Mouse (Mus musculus) kidney, adult 18-20 months (tissue): Measurements from ENCODE around the gene Gdap1l1.
"Not testable (repeated sequence)": the region's sequence is repeated elsewhere in the genome, so short reads cannot be mapped to it uniquely, and the experiment has no call there.

ENCODE experiments used
- DNase-seq: peaks from one replicate; pipeline ENCODE4 v3.0.0; 2021

Gdap1l1 gene

GRCm38 (mm10) chr2:163438246-163438618 lies at the start of gene Gdap1l1:
Gdap1l1 (plus strand) TSS chr2:163438476.
- no peak for DNase-seq

GRCm38 (mm10) chr2:163392436-163392835 lies 45.8 kb upstream of the Gdap1l1 start:
- no peak for DNase-seq

- no peak for DNase-seq
Observed at GRCm38 (mm10) chr2:163393241-163393640, 45.0 kb upstream of the Gdap1l1 start.

GRCm38 (mm10) chr2:163393976-163394375 lies 44.3 kb upstream of the Gdap1l1 start:
- no peak for DNase-seq

DNA sequence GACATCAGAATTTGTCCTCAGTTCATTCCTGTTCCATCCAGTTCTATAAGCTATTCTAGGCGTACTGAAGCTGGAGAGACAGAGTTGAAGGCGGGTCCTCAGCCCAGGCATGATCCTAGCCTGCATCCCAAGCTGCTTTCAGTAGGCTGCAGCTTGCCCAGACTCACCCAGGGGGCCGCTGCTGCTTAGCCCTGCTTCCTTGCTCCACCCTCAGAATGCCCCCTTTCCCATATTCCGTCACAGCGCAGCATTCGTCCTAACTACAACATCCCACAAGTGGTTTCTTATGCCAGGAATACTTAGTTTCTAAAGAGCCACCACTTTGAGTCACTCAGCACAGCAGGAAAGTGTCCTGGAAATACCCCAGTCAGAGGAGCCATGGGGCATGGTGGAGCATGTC lies 43.3 kb upstream of the Gdap1l1 start:
- DNase-seq = no peak

DNA sequence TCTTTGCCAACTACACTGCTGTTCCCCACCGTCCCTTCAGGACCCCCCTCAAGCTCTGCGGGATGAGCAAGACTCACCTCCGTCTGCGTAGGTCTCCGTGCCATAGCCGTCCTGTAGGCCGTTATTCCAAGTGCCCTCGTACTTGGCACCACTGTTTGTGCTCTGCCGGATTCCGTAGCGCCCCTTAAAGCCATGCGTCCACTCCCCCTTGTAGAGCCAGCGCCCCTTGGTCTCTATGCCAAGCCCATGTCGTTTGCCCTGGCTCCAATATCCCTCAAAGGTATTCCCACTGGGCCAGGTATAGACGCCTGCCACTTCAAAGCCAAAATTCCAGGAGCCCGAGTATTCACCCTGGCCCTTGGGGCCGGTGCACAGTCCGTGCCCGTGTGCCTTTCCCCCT lies 41.2 kb upstream of the Gdap1l1 start:
- no peak for DNase-seq

DNA sequence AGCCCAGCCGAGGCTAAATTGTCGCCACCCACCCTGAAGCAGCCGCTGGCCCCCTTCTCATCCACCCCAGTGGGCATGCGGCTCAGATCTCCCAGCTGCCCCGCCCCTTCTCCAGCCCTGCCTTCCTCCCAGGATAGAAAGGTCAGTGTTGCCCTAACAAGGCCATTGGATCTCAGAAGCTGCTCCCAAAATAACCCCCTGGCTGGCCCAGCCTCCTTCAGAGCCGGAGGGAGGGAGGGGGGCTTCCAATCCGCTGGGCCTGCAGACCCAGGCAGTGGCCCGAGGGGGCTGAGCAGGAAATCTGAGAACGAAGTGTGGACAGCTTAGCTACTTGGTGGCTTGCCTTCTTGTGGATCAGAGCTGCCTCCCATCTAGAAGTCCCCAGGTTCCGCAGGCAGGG lies 40.4 kb upstream of the Gdap1l1 start, which contains the start of gene Jph2:
Gene Jph2, minus strand, starts transcription at position 89 of the 400 bp plus-strand sequence.
- DNase-seq = no peak

DNA sequence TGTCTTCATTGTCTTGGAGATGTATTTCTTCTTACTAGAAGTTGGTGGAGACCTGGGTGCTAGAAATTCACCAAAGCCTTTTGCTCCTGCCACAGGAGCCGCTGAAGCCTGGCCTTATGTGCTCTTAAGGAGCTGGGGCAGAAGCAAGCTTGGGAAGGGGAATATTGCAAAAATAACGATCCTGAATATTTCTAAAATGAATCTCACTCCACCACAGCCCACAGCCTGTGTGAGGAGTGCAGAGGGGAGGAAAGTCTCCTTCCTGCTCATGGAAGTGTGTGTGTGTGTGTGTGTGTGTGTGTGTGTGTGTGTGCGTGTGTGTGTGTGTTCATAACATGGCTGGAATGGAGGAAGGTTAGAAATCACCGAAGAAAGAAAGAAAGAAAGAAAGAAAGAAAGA lies 39.5 kb upstream of the Gdap1l1 start:
- DNase-seq = no peak

DNA sequence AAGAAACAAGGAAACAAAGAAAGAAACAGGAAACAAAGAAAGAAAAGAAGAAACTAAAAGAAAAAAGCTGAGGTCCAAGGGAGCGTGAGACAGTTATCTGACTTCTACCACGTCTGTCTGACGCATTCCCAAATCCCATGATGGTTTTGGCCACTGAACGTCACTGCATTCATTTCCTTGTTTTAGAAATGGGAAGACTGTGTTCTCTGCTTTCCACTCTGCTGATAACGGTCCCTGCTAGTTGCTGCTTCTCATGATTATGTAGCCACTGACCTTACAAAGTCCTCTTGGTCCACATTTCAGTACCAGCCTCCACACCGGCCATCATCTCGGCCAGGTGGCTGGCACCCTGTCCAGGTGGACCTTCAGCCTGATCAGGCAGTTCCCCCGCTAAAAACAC lies 39.1 kb upstream of the Gdap1l1 start:
- DNase-seq = no peak

- peak; percentile 82 for DNase-seq
Observed at GRCm38 (mm10) chr2:163401221-163401620, 37.1 kb upstream of the Gdap1l1 start.

- DNase-seq = no peak
Observed at GRCm38 (mm10) chr2:163404037-163404815, 34.0 kb upstream of the Gdap1l1 start.

DNA sequence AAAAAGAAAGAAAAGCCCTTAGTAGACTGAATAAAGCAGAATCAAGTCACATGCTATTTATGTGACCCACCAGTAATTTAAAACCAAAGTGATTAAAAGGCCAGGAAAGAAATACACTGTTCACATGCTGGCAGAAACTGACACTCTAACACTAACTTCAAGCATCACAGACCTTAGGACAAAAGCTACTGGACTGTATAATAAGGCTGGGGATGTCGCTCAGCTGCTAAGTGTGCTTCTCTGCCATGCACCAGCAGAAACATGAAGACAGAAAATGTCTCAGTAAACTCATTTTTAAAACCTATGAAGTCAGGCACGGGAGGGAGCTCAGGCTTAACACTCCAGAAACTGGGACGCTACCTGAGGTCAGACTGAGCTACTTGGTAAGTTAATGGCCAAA lies 28.1 kb upstream of the Gdap1l1 start:
- no peak for DNase-seq

GRCm38 (mm10) chr2:163411344-163411743 lies 26.9 kb upstream of the Gdap1l1 start:
- DNase-seq = not testable (repeated sequence)

DNA sequence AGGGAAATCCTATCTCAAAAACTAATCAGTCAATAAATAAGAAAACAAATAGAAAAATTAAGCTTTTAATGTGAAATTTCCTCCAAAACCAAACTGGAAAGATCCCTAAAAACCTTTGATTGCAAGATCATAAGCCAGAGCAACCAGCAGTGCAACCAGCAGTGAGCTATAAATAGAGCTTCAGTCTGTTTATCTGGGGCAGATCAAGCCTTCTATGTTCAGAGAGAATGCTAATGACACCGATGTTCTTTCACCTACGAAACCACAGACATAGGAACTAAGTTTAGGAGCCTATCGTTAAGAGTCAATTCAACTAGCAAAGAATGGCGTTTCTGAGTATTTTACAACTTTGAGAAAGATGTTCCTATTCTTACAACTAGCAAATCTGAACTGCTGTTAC lies 26.4 kb upstream of the Gdap1l1 start:
- no peak for DNase-seq

- no peak for DNase-seq
Observed at GRCm38 (mm10) chr2:163412419-163412818, 25.9 kb upstream of the Gdap1l1 start.

- DNase-seq = no peak
Observed at GRCm38 (mm10) chr2:163412846-163413590, 25.3 kb upstream of the Gdap1l1 start.

DNA sequence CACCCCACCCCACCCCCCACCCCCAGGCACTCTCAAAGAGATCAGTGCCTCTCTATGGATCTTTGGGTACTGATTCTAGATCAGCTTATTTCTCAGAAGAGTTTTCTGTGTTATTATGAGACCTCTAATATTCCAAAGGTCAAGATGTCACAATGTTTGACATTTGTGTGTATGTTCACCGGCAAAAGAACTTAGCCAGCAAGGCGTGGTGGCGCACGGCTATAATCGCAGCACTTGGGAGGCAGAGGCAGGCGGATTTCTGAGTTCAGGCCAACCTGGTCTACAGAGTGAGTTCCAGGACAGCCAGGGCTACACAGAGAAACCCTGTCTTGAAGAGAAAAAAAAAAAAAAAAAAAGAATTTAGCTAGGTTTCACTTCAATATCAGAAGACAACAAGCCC lies 21.2 kb upstream of the Gdap1l1 start:
- no peak for DNase-seq

- no peak for DNase-seq
Observed at GRCm38 (mm10) chr2:163417830-163418229, 20.4 kb upstream of the Gdap1l1 start.

- no peak for DNase-seq
Observed at GRCm38 (mm10) chr2:163418841-163419345, 19.4 kb upstream of the Gdap1l1 start.

DNA sequence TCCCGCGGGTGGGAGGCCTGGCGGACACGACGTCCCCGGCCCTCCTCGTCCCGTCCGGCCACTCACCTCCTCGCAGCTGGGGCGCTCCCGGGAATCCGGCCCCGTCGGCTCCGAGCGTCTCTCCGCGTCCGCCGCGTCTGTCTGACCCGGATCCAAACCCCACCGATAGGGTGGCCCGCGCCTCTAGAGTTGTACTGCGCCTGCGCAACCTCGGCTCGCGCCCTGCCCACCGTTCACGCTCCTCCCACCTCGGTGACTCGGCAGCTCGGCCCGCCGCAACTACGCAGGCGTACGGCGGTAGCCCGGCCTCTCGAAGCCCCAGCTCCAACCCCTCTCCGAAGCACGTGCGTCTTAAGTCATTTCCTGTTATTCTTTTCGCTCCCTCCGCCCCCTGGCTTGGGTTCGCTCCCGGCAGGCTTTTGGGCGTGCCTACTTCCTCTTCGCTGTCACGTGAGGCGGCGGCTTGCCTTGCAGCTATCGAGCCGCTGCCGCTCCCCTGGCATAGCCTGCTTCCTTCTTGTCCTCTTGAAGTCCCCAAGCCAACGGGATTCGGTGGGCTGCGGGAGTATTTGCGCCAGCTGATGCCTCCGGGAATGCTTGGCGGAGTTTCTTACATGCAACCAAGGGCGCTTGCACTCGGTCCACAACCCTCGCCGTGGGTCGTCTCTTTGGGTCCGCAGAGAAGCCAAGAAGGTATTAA lies 18.8 kb upstream of the Gdap1l1 start:
- DNase-seq = peak; percentile 99

DNA sequence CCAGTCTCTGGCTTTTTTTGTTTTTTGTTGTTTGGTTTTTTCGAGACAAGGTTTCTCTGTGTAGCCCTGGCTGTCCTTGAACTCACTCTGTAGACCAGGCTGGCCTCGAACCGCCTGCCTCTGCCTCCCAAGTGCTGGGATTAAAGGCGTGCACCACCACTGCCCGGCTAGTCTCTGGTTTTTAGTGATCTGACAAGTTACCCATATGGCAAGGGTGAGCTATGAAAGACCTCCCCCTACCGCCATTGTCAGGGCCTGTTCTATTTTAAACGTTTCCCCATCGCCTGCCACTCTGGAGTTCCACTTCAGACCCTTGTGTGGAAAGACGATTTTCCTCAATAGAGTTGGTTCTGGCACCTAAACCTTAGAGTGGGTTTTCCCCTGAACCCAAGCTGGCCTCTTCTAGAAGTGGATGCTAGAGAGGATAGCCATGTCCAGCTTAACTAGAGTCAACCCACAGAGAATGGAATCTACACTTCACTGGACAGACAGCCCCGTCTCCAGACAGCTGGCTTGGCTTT lies 17.9 kb upstream of the Gdap1l1 start:
- DNase-seq = no peak

DNA sequence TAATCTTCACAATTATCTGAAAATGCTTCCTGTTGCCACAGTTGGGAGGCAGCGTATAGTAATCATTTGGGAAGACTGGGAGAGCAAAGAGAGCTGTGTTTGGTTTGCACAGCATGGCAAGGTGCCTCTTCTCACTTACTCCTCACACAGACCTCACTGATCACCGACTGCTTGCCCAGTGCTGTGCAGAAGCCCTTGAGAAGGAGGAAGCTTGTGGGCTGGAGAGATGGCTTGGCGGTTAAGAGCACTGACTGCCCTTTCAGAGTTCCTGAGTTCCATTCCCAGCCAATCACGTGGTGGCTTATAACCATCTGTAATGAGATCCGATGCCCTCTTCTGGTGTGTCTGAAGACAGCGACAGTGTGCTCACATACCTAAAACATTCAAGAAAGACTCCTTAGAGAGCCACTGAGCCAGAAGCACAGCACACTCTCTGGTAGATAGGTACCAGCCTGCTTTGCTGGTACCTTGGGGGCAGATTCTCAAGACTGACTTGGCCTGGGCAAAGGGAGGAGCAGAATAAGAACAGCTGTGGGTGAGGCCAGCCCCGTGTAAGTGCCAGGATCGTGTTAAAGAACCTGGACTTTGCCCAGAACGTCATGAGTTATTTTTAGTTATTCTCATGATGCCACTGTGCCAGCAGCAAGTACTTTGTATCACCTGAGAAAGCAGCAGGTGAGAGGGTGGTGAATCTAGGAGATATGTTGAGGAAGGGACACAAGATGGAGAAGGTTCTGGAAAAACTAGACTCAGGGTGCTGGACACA lies 15.2 kb upstream of the Gdap1l1 start:
- peak; percentile 40 for DNase-seq
